Mouse (Mus musculus) limb, embryonic 13.5 days (tissue): ENCODE data around the gene Habp2. TPM values are rescaled to one million over a fixed set of nuclear protein-coding genes. Genes with fewer than 3 reads are reported as not detected.

ENCODE experiments used
- ATAC-seq: fragments of 200-750 bp; cut with Nextera tagmentation; 2 replicates; pipeline ENCODE4 v1.8.0; 2017; ENCODE audit warnings: low read depth, moderate number of reproducible peaks, moderate TSS enrichment; ENCODE audit not compliant: low FRiP score
- H3K27ac ChIP-seq: fragments of 300-500 bp; sonication (generic); 2 replicates; pipeline ENCODE4 v1.5.1; 2015; ENCODE audit warnings: inconsistent platforms, mild to moderate bottlenecking, moderate library complexity
- H3K27me3 ChIP-seq: fragments of 300-500 bp; sonication (generic); 2 replicates; pipeline ENCODE4 v1.6.1; 2015; ENCODE audit warnings: mild to moderate bottlenecking, inconsistent platforms
- H3K36me3 ChIP-seq: fragments of 300-500 bp; sonication (generic); 2 replicates; pipeline ENCODE4 v1.6.1; 2015; ENCODE audit warnings: inconsistent platforms, mild to moderate bottlenecking, moderate library complexity
- H3K4me1 ChIP-seq: fragments of 300-500 bp; sonication (generic); 2 replicates; pipeline ENCODE4 v1.6.1; 2015; ENCODE audit warnings: inconsistent platforms
- H3K4me2 ChIP-seq: fragments of 300-500 bp; sonication (generic); replicated peaks from 2 replicates; pipeline ENCODE4 v1.6.1; 2015; ENCODE audit warnings: inconsistent platforms, mild to moderate bottlenecking, moderate library complexity
- H3K4me3 ChIP-seq: fragments of 300-500 bp; sonication (generic); 2 replicates; pipeline ENCODE4 v1.5.1; 2015; ENCODE audit warnings: moderate library complexity, mild to moderate bottlenecking, inconsistent platforms
- H3K9ac ChIP-seq: fragments of 300-500 bp; sonication (generic); 2 replicates; pipeline ENCODE4 v1.6.1; 2015; ENCODE audit warnings: mild to moderate bottlenecking, inconsistent platforms
- H3K9me3 ChIP-seq: fragments of 300-500 bp; sonication (generic); 2 replicates; pipeline ENCODE4 v1.6.1; 2016; ENCODE audit warnings: inconsistent platforms
- WGBS: fragments of 180-500 bp; shearing (Covaris S2); methylation state at CpG from one replicate; pipeline ENCODE4 v1.1.7; 2015; 5-methylcytosine and 5-hydroxymethylcytosine counted together
- polyA plus RNA-seq: library from polyadenylated mRNA; unstranded; fragments of >200 nt; fragmentation: Nextera tagmentation; extraction: Ambion mirVana; gene quantifications from 2 replicates; pipeline ENCODE4 v1.2.1, GENCODE M21; 2015

Habp2 gene
- polyA plus RNA-seq, 1 experiment from 2014 or later, result 0.10 TPM

GRCm38 (mm10) chr19:56300835-56301234, 13.9 kb downstream of the Habp2 start:
- Histone ChIP-seq H3K9ac (no peak overlapping the region), H3K9me3 (no peaks in the 10 kb centered on the region), H3K4me3 (no peak overlapping the region), H3K27me3 (peaks cover 5% of the 10 kb centered on the region; the same call in 1 of the 2 replicates), H3K27ac (no peak overlapping the region), H3K36me3 (no peaks in the 10 kb centered on the region), H3K4me2 (no peak overlapping the region), H3K4me1 (0 out of 2 replicates have a peak, but pooled peaks cover 3% of the 10 kb centered on the region)
- WGBS, result 56% methylated on average over 11 of the region's 11 CpGs
- ATAC-seq, result peak; percentile 70

DNA sequence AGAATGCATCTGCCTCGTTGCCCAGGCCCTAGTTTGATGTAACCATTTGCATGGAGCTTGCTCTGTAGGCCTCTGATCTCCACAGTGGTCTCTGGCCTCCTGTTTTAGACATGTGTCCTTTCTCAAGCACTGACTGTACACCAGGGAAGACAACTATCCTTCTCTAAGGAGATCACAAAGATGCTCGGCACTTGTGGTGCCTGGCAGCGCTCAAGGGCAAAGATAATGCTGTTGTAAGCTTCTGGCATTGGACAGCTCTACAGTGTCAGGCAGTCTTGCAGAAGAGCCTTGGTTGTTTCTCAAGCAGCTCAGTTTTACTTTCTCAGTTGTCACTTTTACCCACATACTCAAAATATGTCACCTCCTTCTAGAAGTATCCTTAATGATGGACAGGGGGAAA, 29.6 kb downstream of the Habp2 start:
- 80% methylated on average over 3 of the region's 3 CpGs for WGBS

DNA sequence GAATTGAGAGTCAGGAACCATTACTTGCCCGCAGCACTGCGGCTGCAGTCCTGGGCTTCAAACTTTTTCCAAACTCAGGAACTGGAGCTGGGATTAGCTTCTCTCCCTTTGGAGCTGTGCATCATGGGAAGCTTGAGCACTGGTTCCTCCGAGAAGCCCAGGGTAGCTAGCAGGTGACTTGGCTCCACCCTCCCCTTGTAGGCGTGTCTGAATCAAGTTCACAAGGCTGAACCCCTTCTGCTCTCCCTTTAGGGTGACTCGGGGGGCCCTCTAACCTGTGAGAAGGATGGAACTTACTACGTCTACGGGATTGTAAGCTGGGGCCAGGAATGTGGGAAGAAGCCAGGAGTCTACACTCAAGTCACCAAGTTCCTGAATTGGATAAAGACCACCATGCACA, 32.3 kb downstream of the Habp2 start:
- ATAC-seq, result no peak
- Histone ChIP-seq H3K27ac (no peak overlapping the region), H3K4me3 (no peak overlapping the region), H3K9me3 (no peaks in the 10 kb centered on the region), H3K9ac (no peak overlapping the region), H3K4me1 (peaks cover 23% of the 10 kb centered on the region), H3K27me3 (0 out of 2 replicates have a peak, but pooled peaks cover 7% of the 10 kb centered on the region), H3K4me2 (no peak overlapping the region), H3K36me3 (no peaks in the 10 kb centered on the region)
- 93% methylated on average over 7 of the region's 7 CpGs for WGBS

More for the DNA sequence above, 29.6 kb downstream of the Habp2 start:
- Histone ChIP-seq H3K27me3 (0 out of 2 replicates have a peak, but pooled peaks cover 6% of the 10 kb centered on the region), H3K27ac (no peak overlapping the region), H3K4me1 (peaks cover 19% of the 10 kb centered on the region), H3K9me3 (no peaks in the 10 kb centered on the region), H3K9ac (no peak overlapping the region), H3K4me2 (no peak overlapping the region), H3K36me3 (no peaks in the 10 kb centered on the region), H3K4me3 (no peak overlapping the region)
- ATAC-seq, result no peak

DNA sequence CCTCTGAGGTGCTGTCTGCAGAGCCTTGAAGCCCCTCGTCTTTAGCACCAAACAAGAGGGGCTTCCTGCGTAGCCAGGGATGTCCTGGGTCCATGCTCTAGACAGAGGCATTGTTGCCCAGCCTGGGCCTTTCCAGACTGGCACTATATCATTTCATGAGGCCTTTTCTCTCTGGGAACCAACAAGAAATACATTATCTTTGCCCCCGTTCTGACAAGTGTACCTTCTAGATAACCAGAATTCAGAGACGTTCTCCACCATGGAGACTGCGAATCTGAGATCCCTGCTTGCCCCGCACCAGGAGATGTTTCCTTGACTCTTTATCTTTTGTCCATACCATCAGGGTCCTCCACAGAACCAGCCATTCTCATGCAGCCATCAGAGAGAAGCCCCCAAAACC, 32.7 kb downstream of the Habp2 start:
- Histone ChIP-seq H3K9me3 (no peaks in the 10 kb centered on the region), H3K4me2 (peak overlapping the region; percentile 58), H3K9ac (no peak overlapping the region), H3K36me3 (no peaks in the 10 kb centered on the region), H3K4me3 (peak overlapping the region; percentile 26), H3K27me3 (0 out of 2 replicates have a peak, but pooled peaks cover 8% of the 10 kb centered on the region), H3K27ac (no peak overlapping the region), H3K4me1 (peaks cover 23% of the 10 kb centered on the region)
- 90% methylated on average over 6 of the region's 6 CpGs for WGBS
- no peak for ATAC-seq

- Histone ChIP-seq H3K27ac (no peak overlapping the region), H3K9ac (no peak overlapping the region), H3K4me3 (peak overlapping the region; percentile 26), H3K4me1 (peaks cover 23% of the 10 kb centered on the region), H3K27me3 (0 out of 2 replicates have a peak, but pooled peaks cover 8% of the 10 kb centered on the region), H3K36me3 (no peaks in the 10 kb centered on the region), H3K4me2 (peak overlapping the region; percentile 58), H3K9me3 (no peaks in the 10 kb centered on the region)
- ATAC-seq, result peak; percentile 30; the same call in 1 of the 2 replicates
- 13% methylated on average over 26 of the region's 26 CpGs for WGBS
Measured at GRCm38 (mm10) chr19:56320186-56320860, 33.4 kb downstream of the Habp2 start.

DNA sequence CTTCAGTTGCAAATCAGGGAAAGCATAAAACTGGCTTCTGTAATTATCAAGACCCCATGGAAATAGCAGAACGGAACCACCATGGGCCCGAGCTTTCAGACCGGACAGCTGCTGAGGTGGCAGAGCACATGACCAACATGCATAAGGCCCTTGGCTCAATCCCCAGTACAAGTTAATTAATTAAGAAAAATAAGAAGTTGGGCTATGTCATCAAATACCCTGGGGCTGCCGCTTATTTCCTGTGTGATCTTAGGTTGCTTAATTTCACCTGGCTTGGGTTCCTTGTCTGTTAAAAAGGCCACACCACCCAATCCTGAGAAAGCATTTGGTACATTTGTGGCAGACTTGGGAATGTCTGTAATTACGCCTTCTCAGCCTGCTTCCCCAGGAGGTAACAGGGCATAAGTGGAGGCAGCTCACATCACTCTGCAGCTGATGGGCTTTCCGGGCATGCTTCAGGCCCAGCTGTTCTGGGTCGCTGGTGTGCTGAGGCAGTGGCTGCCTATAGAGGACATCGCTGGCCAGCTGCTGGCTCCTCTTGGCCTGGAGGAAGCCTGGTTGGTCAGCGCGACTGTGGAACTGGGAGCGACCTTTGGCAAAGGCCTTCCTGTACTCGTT, 34.5 kb downstream of the Habp2 start:
- Histone ChIP-seq H3K9me3 (no peaks in the 10 kb centered on the region), H3K4me1 (peaks cover 32% of the 10 kb centered on the region), H3K4me2 (no peak overlapping the region), H3K9ac (no peak overlapping the region), H3K27ac (no peak overlapping the region), H3K27me3 (0 out of 2 replicates have a peak, but pooled peaks cover 8% of the 10 kb centered on the region), H3K4me3 (no peak overlapping the region), H3K36me3 (no peaks in the 10 kb centered on the region)
- ATAC-seq, result no peak
- WGBS, result 64% methylated on average over 12 of the region's 12 CpGs

- Histone ChIP-seq H3K4me1 (peaks cover 25% of the 10 kb centered on the region), H3K9ac (no peak overlapping the region), H3K4me2 (peak overlapping the region; percentile 11; the same call in 1 of the 2 replicates), H3K27me3 (0 out of 2 replicates have a peak, but pooled peaks cover 3% of the 10 kb centered on the region), H3K36me3 (no peaks in the 10 kb centered on the region), H3K27ac (no peak overlapping the region), H3K4me3 (no peak overlapping the region), H3K9me3 (no peaks in the 10 kb centered on the region)
- WGBS, result 64% methylated on average over 10 of the region's 10 CpGs
- ATAC-seq, result no peak
Measured at GRCm38 (mm10) chr19:56325676-56326075, 38.7 kb downstream of the Habp2 start.

- Histone ChIP-seq H3K36me3 (no peaks in the 10 kb centered on the region), H3K4me1 (peaks cover 19% of the 10 kb centered on the region), H3K27ac (no peak overlapping the region), H3K9ac (no peak overlapping the region), H3K9me3 (no peaks in the 10 kb centered on the region), H3K4me3 (no peak overlapping the region), H3K27me3 (0 out of 2 replicates have a peak, but pooled peaks cover 3% of the 10 kb centered on the region), H3K4me2 (peak overlapping the region; percentile 11; the same call in 1 of the 2 replicates)
- WGBS, result 57% methylated on average over 21 of the region's 21 CpGs
- no peak for ATAC-seq
Measured at GRCm38 (mm10) chr19:56326243-56326855, 39.4 kb downstream of the Habp2 start.

DNA sequence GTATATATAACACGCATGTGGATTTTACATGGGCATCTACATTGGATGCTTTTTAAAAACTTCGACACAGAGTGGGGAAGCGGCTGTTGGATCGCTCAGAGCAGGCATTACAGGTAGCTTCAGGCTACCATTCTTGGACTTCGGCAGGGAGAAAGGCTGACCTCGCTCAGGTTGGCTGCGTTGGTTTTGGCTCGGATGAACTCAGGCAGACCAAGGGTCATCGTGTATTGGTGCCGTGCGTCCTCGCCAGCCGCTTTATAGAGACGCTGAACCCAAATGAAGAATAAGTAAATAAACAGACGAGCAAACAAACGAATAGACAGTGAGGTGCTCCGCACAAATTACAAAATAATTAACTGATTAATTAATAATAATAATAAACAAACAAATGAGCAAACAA, 49.4 kb downstream of the Habp2 start:
- Histone ChIP-seq H3K27me3 (0 out of 2 replicates have a peak, but pooled peaks cover 3% of the 10 kb centered on the region), H3K4me3 (no peak overlapping the region), H3K9me3 (no peaks in the 10 kb centered on the region), H3K9ac (no peak overlapping the region), H3K4me2 (no peak overlapping the region), H3K27ac (no peak overlapping the region), H3K4me1 (no peaks in the 10 kb centered on the region), H3K36me3 (no peaks in the 10 kb centered on the region)
- WGBS, result 91% methylated on average over 17 of the region's 17 CpGs
- no peak for ATAC-seq

DNA sequence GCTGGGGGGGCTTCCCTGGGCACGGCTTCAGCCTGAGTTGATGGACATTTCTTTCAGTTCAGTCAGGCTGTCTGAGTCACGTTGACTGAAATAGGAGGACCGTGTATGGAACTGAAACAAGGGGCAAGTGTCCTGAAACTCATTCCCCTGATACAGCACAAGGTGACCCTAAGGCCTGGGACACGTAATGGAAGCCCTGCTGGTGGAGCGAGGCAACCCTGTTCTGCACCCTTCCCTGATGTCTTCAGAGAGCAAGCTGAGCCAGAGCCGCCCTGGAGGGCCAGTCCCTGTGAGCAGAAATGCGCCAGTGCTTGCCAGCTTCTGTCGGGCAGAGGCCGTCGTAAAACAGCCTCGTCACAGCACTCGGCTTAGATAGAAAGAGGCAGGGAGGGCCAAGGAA, 49.9 kb downstream of the Habp2 start:
- H3K9ac ChIP-seq, result no peak overlapping the region
- no peak overlapping the region for H3K4me3 ChIP-seq
- H3K4me1 ChIP-seq, result peaks cover under 1% of the 10 kb centered on the region; the same call in 1 of the 2 replicates
- H3K4me2 ChIP-seq, result no peak overlapping the region
- whole genome bisulfite sequencing, result 52% methylated on average over 12 of the region's 12 CpGs
- 0 out of 2 replicates have a peak, but pooled peaks cover 3% of the 10 kb centered on the region for H3K27me3 ChIP-seq
- H3K36me3 ChIP-seq, result no peaks in the 10 kb centered on the region
- no peak overlapping the region for H3K27ac ChIP-seq
- ATAC-seq, result no peak
- no peaks in the 10 kb centered on the region for H3K9me3 ChIP-seq

GRCm38 (mm10) chr19:56342006-56342405, 55.1 kb downstream of the Habp2 start:
- peaks cover 18% of the 10 kb centered on the region for H3K4me1 ChIP-seq
- WGBS, result 76% methylated on average over 8 of the region's 8 CpGs
- no peak overlapping the region for H3K4me2 ChIP-seq
- ATAC-seq, result no peak
- H3K9ac ChIP-seq, result no peak overlapping the region
- H3K9me3 ChIP-seq, result no peaks in the 10 kb centered on the region
- no peak overlapping the region for H3K27ac ChIP-seq
- H3K27me3 ChIP-seq, result peaks cover 6% of the 10 kb centered on the region; the same call in 1 of the 2 replicates
- H3K4me3 ChIP-seq, result no peak overlapping the region
- no peaks in the 10 kb centered on the region for H3K36me3 ChIP-seq
